Mouse (Mus musculus) adrenal gland, adult 8-10 months (tissue): ENCODE results near the gene Ptprt. TPM values are rescaled to one million over a fixed set of nuclear protein-coding genes. Genes with fewer than 3 reads are reported as not detected.
"Not testable (repeated sequence)": the region's sequence is repeated elsewhere in the genome, so short reads cannot be mapped to it uniquely, and the experiment has no call there.

ENCODE experiments used
- DNase-seq: peaks from one replicate; pipeline ENCODE4 v3.0.0; 2022
- total RNA-seq, 4 experiments: library from RNA; stranded (reverse); gene quantifications; 2 replicates each; pipeline ENCODE4 v1.2.4; 2022

Gene Ptprt
- total RNA-seq, 4 experiments from 2014 or later, result 0.18 to 0.80 (median 0.20) TPM

GRCm38 (mm10) chr2:162182621-162183475 is 478.1 kb downstream of the Ptprt start:
- no peak for DNase-seq

DNA sequence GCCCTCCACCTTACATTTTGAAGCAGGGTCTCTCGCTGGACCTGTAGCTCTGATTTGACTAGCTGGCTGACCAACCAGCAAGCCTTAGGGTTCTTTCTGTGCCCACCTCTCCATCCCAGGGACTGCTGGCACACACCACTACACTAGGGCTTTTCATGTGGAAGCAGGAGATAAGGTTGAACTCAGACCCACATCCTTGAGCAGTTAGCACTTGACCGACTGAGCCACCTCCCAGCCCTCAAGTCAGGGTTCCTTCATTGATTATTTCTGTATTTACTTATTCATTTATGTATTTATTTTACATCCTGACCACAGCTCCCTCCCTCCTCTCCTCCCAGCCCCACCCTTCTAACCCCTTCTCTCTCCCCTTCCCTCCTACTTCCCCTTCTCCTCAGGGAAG is 479.1 kb downstream of the Ptprt start:
- DNase-seq, result no peak

DNA sequence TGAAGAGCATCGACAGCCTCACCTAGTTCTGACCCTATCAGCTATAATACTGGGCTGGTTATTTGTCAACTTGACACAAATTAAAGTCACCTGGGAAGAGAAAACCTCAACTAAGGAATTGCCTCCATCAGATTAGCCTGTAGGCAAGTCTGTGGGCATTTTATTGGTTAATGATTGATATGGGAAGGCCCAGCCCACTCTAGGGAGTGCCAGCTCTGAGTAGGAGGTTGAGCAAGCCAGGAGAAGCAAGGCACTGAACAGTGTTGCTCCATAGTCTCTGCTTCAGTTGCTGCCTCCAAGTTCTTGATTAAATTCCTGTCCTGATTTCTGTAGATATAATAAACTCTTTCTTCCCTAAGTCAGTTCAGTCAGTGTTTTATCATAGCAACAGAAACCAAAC is 488.4 kb downstream of the Ptprt start:
- no peak for DNase-seq

DNA sequence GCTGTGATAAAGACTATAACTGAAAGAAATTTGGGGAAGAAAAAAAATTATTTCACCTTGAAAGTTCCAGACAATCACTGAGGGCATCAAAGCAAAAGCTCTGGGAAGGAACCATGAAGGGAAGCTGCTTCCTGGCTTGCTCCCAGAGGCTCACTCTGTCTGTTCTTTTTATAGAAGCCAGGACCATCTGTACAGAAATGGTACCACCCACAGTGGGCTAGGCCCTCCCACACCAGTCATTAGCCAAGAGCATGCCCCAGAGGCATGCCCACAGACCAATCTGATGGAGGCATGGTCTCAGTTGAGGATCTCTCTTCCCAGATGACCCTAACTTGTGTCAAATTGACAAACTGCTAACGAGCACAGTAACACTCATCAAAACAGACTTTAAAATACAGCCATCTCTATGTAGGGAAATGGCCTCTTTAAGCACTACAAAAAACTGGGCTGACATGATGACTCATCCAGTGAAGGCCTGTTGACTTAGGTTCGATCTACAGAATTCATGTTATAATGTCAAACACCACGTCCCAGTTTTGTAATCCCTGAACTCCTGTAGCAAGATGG is 519.0 kb downstream of the Ptprt start:
- DNase-seq, result no peak

- not testable (repeated sequence) for DNase-seq
Observed at GRCm38 (mm10) chr2:162136176-162136575, 524.8 kb downstream of the Ptprt start.

DNA sequence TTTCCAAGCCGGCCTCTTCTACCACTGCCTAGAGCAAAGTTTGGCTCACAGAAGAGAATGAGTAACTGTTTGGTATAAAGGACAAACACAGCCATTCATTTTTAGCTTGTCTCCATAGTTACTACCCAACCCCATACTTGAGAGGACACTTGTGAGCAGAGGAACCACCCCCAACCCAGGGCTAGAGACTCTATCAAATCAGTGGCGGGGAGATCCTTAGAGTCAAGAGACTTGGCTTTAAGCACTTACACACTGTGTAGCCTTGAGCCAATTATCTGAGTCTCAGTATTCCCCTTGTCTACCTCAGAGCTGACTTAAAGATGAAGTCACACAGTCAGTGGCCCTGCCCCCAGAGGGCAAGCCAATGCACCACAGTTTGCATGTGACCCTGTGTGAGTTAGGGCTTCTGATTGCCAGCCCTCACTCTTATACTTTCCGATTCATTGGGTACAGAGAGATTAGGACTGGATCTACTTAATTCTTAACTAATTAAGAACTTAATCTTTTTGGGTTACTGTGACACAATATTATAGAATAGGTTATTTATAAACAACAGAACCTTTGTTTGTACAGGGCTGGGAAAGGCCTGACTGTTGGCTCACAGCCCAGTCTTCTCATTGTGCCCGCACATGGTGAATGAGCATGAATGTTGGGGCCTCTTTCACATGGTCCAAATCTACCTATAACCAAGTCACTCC is 529.2 kb downstream of the Ptprt start:
- DNase-seq, result no peak

DNA sequence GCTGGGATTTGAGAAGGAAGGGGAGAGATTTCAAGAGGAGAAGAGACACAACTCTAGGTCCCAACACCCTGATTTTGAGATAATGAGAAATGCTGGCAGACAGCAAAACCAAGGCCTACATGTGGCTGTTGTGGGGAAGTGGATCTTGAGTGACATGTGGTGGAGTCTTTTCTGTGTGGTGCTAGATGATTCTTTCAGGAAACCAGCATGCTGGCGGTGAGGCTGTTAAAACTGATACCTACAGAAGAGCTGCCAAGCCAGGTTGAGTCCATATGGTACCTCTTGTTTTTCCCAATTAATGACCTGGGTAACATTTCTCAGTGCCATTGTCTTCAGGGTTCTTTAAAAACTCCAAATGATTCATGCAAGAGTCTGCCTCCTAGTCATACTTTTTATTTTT is 531.1 kb downstream of the Ptprt start:
- no peak for DNase-seq

GRCm38 (mm10) chr2:162118041-162118440 is 542.9 kb downstream of the Ptprt start:
- DNase-seq, result no peak

DNA sequence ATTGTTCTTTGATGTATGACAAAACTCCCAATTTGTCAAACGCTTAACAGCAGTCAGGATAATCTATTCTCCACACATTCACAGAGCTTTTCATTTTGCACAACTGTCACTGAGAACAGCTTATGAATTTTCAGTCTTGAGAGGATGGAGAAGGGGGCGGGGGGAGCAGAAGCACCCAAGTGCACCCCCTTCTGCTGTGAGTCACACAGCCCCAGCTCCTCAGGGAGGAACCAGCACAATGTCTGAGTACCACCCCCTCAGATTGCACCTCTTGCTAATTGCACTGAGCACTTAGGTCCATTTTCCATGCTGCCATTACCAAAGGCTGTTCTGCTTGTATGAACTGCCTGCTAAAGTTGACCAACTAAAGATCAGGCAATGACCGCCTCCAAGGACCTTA is 578.6 kb downstream of the Ptprt start:
- DNase-seq, result no peak

- DNase-seq, result no peak
Observed at GRCm38 (mm10) chr2:162080717-162081398, 580.1 kb downstream of the Ptprt start.

GRCm38 (mm10) chr2:162078571-162079280 is 582.2 kb downstream of the Ptprt start:
- DNase-seq, result no peak

GRCm38 (mm10) chr2:162052816-162053215 is 608.1 kb downstream of the Ptprt start:
- no peak for DNase-seq

DNA sequence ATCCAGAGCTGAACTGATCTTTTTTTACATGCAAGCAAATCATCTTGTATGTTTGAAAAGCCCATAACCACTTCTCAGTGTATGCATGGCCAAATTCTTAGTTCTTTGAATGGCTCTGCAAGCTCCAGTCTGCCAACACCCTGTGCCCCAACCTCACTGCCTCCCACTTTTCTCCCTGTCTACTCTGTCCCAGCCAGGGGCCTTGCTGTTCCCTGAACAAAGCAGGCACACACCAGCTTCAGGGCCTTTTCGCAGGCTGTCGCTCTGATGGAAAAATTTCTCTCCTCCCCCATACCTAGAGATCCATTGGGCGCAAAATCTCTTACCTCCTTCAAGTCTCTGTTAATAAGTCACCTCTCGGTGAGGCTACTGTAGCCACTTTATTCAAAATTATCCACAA is 610.7 kb downstream of the Ptprt start:
- DNase-seq, result no peak

DNA sequence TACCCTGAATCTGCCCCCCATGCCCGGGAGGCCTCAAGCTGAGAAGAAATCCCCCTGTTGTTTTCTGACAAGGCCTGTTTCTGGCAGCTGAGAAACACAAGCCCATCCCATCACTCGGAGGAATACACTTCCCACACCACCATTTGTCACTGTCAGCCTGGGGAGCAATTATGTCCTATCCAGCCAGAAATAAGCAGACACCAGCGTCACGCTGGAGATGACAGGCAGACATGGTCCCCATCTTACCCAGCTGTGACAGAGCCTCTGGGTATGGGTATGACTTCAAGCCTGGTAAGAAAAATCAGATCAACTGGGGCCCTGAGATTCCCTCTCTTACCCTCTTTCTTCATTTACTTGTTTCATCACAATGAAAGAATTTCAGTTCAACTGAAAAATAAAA is 625.3 kb downstream of the Ptprt start:
- no peak for DNase-seq

DNA sequence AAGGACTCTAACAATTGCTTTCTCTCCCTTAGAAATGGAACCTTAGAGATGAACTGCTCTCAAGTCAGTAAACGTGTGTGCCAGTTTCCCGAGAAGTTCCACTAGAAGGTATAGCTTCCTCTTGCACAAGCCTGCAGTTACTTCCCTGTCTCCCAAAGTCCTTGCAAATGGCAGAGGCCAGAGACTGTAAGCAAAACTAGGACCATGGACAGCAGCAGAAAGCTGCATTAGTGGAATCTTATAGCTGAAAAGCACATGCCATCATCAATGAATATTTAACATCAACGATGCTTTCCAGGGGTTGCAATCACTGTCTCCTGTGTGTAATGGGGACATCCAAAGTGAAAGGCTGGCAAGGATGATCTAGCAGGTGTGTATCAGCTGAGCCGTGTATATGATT is 629.3 kb downstream of the Ptprt start:
- DNase-seq, result no peak

DNA sequence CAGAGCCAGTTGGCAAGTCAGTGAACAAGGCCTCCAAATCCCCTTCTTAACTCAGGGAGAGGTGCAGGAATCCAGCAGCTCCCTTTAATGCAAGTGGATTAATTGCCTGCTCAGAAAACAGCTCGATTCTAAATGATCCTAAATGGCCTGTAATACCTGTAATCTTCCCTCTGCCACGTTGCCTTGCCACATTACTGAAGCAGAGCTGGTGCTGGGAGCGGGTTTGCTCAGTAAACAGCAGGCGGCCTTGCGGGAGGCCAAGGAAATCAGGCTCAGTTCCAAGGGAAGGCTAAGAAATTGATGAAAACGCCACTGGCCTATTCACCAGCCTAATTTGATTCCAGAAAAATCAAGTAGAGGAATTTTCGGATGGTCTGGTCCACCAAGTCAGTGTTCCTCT is 659.9 kb downstream of the Ptprt start:
- DNase-seq, result no peak

- DNase-seq, result no peak
Observed at GRCm38 (mm10) chr2:161982311-161982710, 678.6 kb downstream of the Ptprt start.

DNA sequence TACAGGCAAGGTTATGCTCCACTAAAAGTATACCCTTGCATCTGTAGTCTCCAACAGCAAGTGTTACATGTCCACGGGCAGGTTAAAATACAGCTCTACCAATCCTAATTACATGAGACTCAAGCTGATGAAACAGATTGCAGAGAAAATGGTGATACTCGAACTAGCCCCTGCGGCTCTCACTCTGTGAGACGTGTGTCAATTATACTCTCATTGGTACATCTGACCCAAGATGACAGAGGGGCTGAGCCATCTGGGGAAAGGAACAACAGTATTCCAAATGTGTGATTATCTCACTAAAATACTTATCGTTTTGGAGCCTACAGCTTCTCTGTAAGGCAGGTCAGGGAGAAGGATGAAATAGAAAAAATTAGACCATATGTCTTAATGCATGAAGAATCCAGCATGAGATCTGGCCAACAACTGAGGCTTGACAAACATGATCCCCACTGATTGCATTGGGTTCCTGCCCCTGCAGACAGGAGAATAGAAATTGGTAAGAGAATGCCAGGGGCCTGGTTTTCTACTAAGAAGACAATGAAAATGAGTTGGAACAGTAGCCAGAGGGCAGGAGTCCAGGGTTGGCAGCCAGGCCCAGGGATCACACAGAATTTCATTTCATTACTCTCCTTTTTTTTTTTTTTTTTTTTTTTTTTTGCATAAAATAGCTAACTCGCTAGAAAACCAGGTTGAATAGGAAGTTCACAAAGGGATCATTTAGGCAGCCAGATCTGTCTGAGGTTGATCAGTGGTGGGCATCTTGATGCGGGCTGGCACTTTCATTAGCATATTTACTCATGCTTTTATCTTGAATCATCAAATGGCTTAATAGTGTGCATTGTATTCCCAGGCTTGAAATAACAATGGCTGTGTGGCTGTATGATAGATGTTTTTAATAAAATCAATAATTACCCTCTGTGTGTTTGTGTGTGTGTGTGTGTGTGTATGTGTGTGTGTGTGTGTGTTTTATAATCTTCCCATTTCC is 699.5 kb downstream of the Ptprt start:
- DNase-seq, result no peak

- no peak for DNase-seq
Observed at GRCm38 (mm10) chr2:161945424-161945823, 715.5 kb downstream of the Ptprt start.

- no peak for DNase-seq
Observed at GRCm38 (mm10) chr2:161944689-161945088, 716.3 kb downstream of the Ptprt start.

GRCm38 (mm10) chr2:161941991-161942390 is 719.0 kb downstream of the Ptprt start:
- DNase-seq, result no peak
